Mouse (Mus musculus): Measurements from ENCODE around the gene Dirc2. TPM values are rescaled to one million over a fixed set of nuclear protein-coding genes. Genes with fewer than 3 reads are reported as not detected.
A peak's percentile ranks its signal among the peaks of the same experiment; 100 is the strongest.

Gene Dirc2
- polyA plus RNA-seq, 1 experiment, result 55.4 TPM

- TF ChIP-seq POLR2A (IDR thresholded peaks at IDR 0.05; ENCODE audit: borderline replicate concordance, extremely low read depth, insufficient read depth, insufficient read length, poor library complexity, severe bottlenecking) (no peak), CTCF (IDR thresholded peaks at IDR 0.05; ENCODE audit: borderline replicate concordance, extremely low read depth, insufficient read depth, insufficient read length) (no peak)
- DNase-seq (ENCODE audit: low read depth), result no peak
Observed at GRCm38 (mm10) chr16:35753926-35754325, 15.2 kb downstream of the Dirc2 start.

GRCm38 (mm10) chr16:35751841-35752240 is 17.3 kb downstream of the Dirc2 start:
- no peak for DNase-seq (ENCODE audit: low read depth)
- no peak for TF ChIP-seq CTCF (IDR thresholded peaks at IDR 0.05; ENCODE audit: borderline replicate concordance, extremely low read depth, insufficient read depth, insufficient read length)
- no peak for TF ChIP-seq POLR2A (IDR thresholded peaks at IDR 0.05; ENCODE audit: borderline replicate concordance, extremely low read depth, insufficient read depth, insufficient read length, poor library complexity, severe bottlenecking)

GRCm38 (mm10) chr16:35749385-35749784 is 19.8 kb downstream of the Dirc2 start:
- no peak for DNase-seq (ENCODE audit: low read depth)

GRCm38 (mm10) chr16:35748237-35748603 is 20.9 kb downstream of the Dirc2 start:
- DNase-seq (ENCODE audit: low read depth), result no peak
- TF ChIP-seq CTCF (IDR thresholded peaks at IDR 0.05; ENCODE audit: borderline replicate concordance, extremely low read depth, insufficient read depth, insufficient read length), result no peak
- TF ChIP-seq POLR2A (IDR thresholded peaks at IDR 0.05; ENCODE audit: borderline replicate concordance, extremely low read depth, insufficient read depth, insufficient read length, poor library complexity, severe bottlenecking), result no peak

More at GRCm38 (mm10) chr16:35749385-35749784, 19.8 kb downstream of the Dirc2 start:
- no peak for TF ChIP-seq CTCF (IDR thresholded peaks at IDR 0.05; ENCODE audit: borderline replicate concordance, extremely low read depth, insufficient read depth, insufficient read length)
- no peak for TF ChIP-seq POLR2A (IDR thresholded peaks at IDR 0.05; ENCODE audit: borderline replicate concordance, extremely low read depth, insufficient read depth, insufficient read length, poor library complexity, severe bottlenecking)

GRCm38 (mm10) chr16:35747417-35748236 is 21.5 kb downstream of the Dirc2 start:
- DNase-seq (ENCODE audit: low read depth), result peak; percentile 46
- TF ChIP-seq POLR2A (IDR thresholded peaks at IDR 0.05; ENCODE audit: borderline replicate concordance, extremely low read depth, insufficient read depth, insufficient read length, poor library complexity, severe bottlenecking) (no peak), CTCF (IDR thresholded peaks at IDR 0.05; ENCODE audit: borderline replicate concordance, extremely low read depth, insufficient read depth, insufficient read length) (no peak)

- TF ChIP-seq CTCF (IDR thresholded peaks at IDR 0.05; ENCODE audit: borderline replicate concordance, extremely low read depth, insufficient read depth, insufficient read length) (no peak), POLR2A (IDR thresholded peaks at IDR 0.05; ENCODE audit: borderline replicate concordance, extremely low read depth, insufficient read depth, insufficient read length, poor library complexity, severe bottlenecking) (no peak)
- no peak for DNase-seq (ENCODE audit: low read depth)
Observed at GRCm38 (mm10) chr16:35742251-35742937, 26.8 kb downstream of the Dirc2 start.

- TF ChIP-seq CTCF (IDR thresholded peaks at IDR 0.05; ENCODE audit: borderline replicate concordance, extremely low read depth, insufficient read depth, insufficient read length) (no peak), POLR2A (IDR thresholded peaks at IDR 0.05; ENCODE audit: borderline replicate concordance, extremely low read depth, insufficient read depth, insufficient read length, poor library complexity, severe bottlenecking) (no peak)
- no peak for DNase-seq (ENCODE audit: low read depth)
Observed at GRCm38 (mm10) chr16:35741621-35742020, 27.5 kb downstream of the Dirc2 start.

GRCm38 (mm10) chr16:35740943-35741342 is 28.2 kb downstream of the Dirc2 start:
- no peak for TF ChIP-seq CTCF (IDR thresholded peaks at IDR 0.05; ENCODE audit: borderline replicate concordance, extremely low read depth, insufficient read depth, insufficient read length)
- TF ChIP-seq POLR2A (IDR thresholded peaks at IDR 0.05; ENCODE audit: borderline replicate concordance, extremely low read depth, insufficient read depth, insufficient read length, poor library complexity, severe bottlenecking), result no peak
- no peak for DNase-seq (ENCODE audit: low read depth)

- TF ChIP-seq POLR2A (IDR thresholded peaks at IDR 0.05; ENCODE audit: borderline replicate concordance, extremely low read depth, insufficient read depth, insufficient read length, poor library complexity, severe bottlenecking) (no peak), CTCF (IDR thresholded peaks at IDR 0.05; ENCODE audit: borderline replicate concordance, extremely low read depth, insufficient read depth, insufficient read length) (no peak)
- no peak for DNase-seq (ENCODE audit: low read depth)
Observed at GRCm38 (mm10) chr16:35740357-35740756, 28.8 kb downstream of the Dirc2 start.

- no peak for DNase-seq (ENCODE audit: low read depth)
- no peak for TF ChIP-seq CTCF (IDR thresholded peaks at IDR 0.05; ENCODE audit: borderline replicate concordance, extremely low read depth, insufficient read depth, insufficient read length)
- no peak for TF ChIP-seq POLR2A (IDR thresholded peaks at IDR 0.05; ENCODE audit: borderline replicate concordance, extremely low read depth, insufficient read depth, insufficient read length, poor library complexity, severe bottlenecking)
Observed at GRCm38 (mm10) chr16:35739548-35739947, 29.6 kb downstream of the Dirc2 start.

GRCm38 (mm10) chr16:35738096-35738767 is 30.9 kb downstream of the Dirc2 start:
- DNase-seq (ENCODE audit: low read depth), result no peak
- TF ChIP-seq CTCF (IDR thresholded peaks at IDR 0.05; ENCODE audit: borderline replicate concordance, extremely low read depth, insufficient read depth, insufficient read length) (no peak), POLR2A (IDR thresholded peaks at IDR 0.05; ENCODE audit: borderline replicate concordance, extremely low read depth, insufficient read depth, insufficient read length, poor library complexity, severe bottlenecking) (no peak)

All from brain, embryonic 14.5 days (tissue).